Mouse (Mus musculus) lung, adult 10 weeks (tissue): ENCODE measurements around the gene Edrf1. TPM values are rescaled to one million over a fixed set of nuclear protein-coding genes. Genes with fewer than 3 reads are reported as not detected.

Source experiments
- polyA plus RNA-seq: library from polyadenylated mRNA; stranded (reverse); fragments of 350-450 nt; fragmentation: Illumina TruSeq; extraction: RNeasy Lipid Tissue Mini Kit (QIAGEN cat#74804); gene quantifications from one replicate; pipeline ENCODE4 v1.2.3, GENCODE M21; 2014; ENCODE audit warnings: low read depth, low replicate concordance; ENCODE audit not compliant: insufficient read depth

Edrf1 gene
- 15.4 TPM for polyA plus RNA-seq

DNA sequence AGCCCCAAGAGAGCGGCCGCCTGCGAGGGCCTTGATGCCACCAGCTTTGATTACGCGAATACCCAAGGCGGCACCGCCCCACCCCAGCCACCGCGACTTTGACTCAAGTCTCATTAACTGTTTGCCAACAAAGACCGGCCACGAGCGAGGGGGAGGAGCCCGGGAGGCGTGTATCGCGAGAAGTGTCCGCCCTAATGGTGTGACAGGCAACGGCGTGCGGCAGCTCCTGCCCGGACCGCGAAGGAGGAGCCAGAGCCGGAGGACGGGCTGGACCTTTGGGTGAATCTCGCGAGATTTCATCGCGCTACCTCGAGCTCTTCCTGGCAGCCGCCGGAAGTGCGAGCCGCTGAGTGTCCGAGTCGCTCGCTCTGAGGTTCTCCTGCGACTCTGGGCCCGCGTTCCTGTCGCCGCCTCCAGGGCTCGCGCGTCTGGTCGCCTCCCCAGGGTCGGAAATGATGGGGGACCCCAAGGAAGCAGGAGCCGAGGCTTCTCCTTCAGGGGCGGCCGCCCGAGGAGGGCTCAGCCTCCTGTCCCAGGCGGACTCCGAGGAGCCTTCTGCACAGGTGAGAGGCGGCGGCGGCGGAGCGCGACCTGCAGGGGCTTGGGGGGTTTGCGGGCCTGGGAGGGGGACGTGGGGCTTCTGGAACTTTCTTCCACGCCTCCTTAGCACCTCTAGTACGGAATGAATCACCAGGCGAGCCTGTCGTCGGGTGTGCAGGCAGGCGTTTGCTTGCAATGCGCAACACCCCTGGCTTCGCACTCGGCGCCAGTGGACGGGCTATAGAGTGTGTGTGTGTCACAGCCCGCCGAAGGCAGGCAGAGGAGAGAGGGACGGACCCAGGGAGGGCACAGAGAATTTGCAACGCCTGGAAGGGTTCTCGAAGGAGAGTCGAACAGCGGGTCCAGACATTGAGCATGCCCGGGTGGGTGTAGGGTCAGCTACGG lies at the start of gene Edrf1:
Gene Edrf1 (plus strand): TSS at position 183 of the 945 bp plus-strand sequence.

DNA sequence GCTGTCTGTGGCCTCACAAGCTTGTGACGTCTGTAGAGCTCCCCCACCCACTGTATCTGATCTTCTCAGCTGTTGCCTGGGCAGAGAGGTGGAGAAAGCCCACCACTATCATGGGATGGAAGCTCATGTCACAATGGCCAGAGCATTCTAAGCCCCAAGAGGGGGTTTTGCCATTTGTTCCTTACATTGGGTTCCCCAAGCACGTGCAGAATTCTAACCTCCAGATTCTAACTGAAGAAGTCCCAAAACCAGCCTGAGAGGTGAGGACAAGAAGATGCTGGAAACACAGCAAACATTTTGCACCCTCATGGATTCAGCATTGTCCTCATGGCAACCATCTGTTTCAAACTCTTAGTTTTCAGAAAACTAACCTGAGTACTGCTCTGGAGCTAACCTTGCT lies 35.3 kb upstream of the Edrf1 start, which contains the start of gene Tex36:
Gene Tex36 (minus strand): TSS at position 101 of the 400 bp plus-strand sequence.

GRCm38 (mm10) chr7:133679961-133680360 lies 42.6 kb downstream of the Edrf1 start, which contains the start of gene Mmp21:
Gene Mmp21, minus strand, starts transcription at chr7:133680061.

Other genes with a start within 250 kb of the Edrf1 start
- not detected for gene Tex36, start 35.4 kb upstream of the Edrf1 start, polyA plus RNA-seq
- not detected for gene Mmp21, start 42.5 kb downstream of the Edrf1 start, polyA plus RNA-seq
- gene Bccip, start 71.8 kb downstream of the Edrf1 start, polyA plus RNA-seq: 74.5 TPM
- 11.3 TPM for gene Uros, start 72.5 kb downstream of the Edrf1 start, polyA plus RNA-seq
- gene Fank1, start 139.3 kb downstream of the Edrf1 start, polyA plus RNA-seq: 5.7 TPM
- 13.0 TPM for gene Dhx32, start 145.2 kb downstream of the Edrf1 start, polyA plus RNA-seq